Mouse (Mus musculus): ENCODE measurements around the gene Rab3gap1. TPM values are rescaled to one million over a fixed set of nuclear protein-coding genes. Genes with fewer than 3 reads are reported as not detected.

Rab3gap1 gene
- 18.6 and 23.0 TPM in 2 replicates for total RNA-seq (2023)

DNA sequence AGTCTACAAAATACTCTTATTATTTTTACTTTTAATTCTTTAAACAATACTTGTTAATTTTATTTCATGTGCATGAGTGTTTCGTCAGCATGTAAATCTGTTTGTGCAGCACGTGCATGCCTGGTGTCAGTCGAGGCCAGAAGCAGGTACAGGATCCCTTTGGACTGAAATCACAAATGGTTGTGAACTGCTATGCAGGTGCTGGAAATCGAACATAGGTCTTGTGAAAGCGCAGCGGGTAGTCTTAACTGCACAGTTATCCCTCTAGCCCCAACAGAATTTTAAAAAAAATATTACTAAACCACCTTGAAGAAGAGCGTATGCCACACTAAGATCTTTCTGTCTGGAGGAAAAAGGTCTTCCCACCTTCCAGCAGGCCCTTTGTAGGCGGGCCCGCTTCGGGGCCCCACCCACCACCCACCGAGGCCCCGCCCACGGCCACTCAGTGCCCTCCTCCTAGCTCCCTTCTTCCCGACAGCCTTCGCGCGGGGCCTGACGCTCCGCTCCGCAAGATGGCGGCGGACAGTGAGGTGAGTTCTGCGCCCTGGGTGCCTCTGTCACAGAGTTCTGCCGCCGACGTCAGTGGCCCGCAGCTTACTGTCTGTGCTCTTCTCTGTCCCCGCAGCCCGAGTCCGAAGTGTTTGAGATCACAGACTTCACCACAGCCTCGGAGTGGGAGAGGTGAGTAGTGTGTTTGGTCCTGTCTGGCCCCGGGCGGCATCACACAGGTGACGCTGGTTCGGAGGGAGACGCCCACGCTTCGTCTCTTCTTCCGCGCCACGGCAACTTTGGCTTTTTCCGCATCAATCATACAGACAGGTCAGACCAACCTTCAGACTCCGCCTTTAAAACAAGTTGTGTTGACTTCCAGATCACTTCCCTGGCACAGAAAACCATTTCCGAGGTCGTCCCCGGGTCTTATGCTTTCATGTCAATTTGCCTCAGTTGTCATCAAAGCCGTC, at the start of gene Rab3gap1:
Gene Rab3gap1, plus strand, starts transcription at position 474 of the 962 bp plus-strand sequence.

DNA sequence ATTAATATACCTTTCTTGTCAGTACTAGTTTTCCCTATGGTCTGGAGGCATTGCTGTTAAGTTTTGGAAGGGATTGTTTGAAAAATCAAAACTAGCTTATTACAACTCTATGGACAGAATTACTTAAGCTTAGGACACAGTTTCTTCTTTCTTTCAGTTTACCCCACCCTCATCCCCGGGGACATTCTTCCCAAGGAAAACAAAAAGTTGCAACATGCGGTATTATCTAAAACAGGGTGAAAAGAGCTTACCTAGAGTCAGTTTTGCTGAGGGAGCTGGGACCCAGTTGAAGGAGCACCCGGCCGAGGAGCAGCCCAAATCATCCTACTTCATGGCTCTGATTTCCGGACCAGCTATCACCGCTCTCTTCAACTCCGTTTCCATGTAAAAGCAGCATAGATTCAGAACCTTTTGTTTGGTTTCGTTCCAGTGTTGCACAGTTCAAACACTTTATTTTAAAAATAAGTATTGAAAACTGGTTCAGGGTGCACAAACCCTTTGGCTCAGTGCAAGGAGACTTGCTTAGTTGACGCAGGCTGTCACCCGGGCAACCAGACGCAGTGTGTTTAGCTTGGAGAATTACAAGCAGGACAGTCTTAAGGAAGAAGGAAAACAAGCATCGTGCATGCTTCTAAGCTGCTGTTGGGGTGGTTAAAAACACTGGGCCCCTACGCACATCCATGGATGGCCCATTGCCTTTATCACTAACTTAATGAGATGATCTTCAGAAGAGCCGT, 13.9 kb upstream of the Rab3gap1 start, which contains the start of gene Map3k19:
Gene Map3k19, minus strand, starts transcription at position 546 of the 737 bp plus-strand sequence.

Other genes with a start within 250 kb of the Rab3gap1 start
- gene Tmem163, start 189.2 kb upstream of the Rab3gap1 start, total RNA-seq (2023) = 0.18 and 0.82 TPM in 2 replicates
- not detected in 2 replicates for gene Acmsd, start 139.4 kb upstream of the Rab3gap1 start, total RNA-seq (2023)
- gene Ccnt2, start 94.6 kb upstream of the Rab3gap1 start, total RNA-seq (2023) = 44.7 and 64.7 TPM in 2 replicates
- 0.14 TPM in 1 of 2 replicates, not detected in the other for gene Map3k19, start 13.7 kb upstream of the Rab3gap1 start, total RNA-seq (2023)
- 3.9 and 5.8 TPM in 2 replicates for gene Zranb3, start 234.3 kb downstream of the Rab3gap1 start, total RNA-seq (2023)
- gene R3hdm1, start 234.5 kb downstream of the Rab3gap1 start, total RNA-seq (2023) = 39.3 and 53.0 TPM in 2 replicates